Mouse (Mus musculus) midbrain, embryonic 15.5 days (tissue): ENCODE measurements around the gene Asic5. TPM values are rescaled to one million over a fixed set of nuclear protein-coding genes. Genes with fewer than 3 reads are reported as not detected.

Experiments used
- ATAC-seq: fragments of 200-750 bp; cut with Nextera tagmentation; replicated peaks from 2 replicates; pipeline ENCODE4 v1.8.0; 2017; ENCODE audit warnings: moderate TSS enrichment
- H3K27ac ChIP-seq: fragments of 300-500 bp; sonication (generic); 2 replicates; pipeline ENCODE4 v1.5.1; 2015; ENCODE audit warnings: mild to moderate bottlenecking, inconsistent platforms
- H3K27me3 ChIP-seq: fragments of 300-500 bp; sonication (generic); replicated peaks from 2 replicates; pipeline ENCODE4 v1.6.1; 2015; ENCODE audit warnings: inconsistent platforms
- H3K36me3 ChIP-seq: fragments of 300-500 bp; sonication (generic); replicated peaks from 2 replicates; pipeline ENCODE4 v1.6.1; 2015; ENCODE audit warnings: inconsistent platforms
- H3K4me1 ChIP-seq: fragments of 300-500 bp; sonication (generic); 2 replicates; pipeline ENCODE4 v1.6.1; 2015; ENCODE audit warnings: inconsistent platforms
- H3K4me2 ChIP-seq: fragments of 300-500 bp; sonication (generic); 2 replicates; pipeline ENCODE4 v1.6.1; 2015; ENCODE audit warnings: inconsistent platforms, mild to moderate bottlenecking, moderate library complexity
- H3K4me3 ChIP-seq: fragments of 300-500 bp; sonication (generic); 2 replicates; pipeline ENCODE4 v1.5.1; 2015; ENCODE audit warnings: mild to moderate bottlenecking, inconsistent platforms
- H3K9ac ChIP-seq: fragments of 300-500 bp; sonication (generic); 2 replicates; pipeline ENCODE4 v1.6.1; 2015; ENCODE audit warnings: mild to moderate bottlenecking, inconsistent platforms
- H3K9me3 ChIP-seq: fragments of 300-500 bp; sonication (generic); 2 replicates; pipeline ENCODE4 v1.6.1; 2016; ENCODE audit warnings: inconsistent platforms
- WGBS: fragments of 180-500 bp; shearing (Covaris S2); methylation state at CpG from one replicate; pipeline ENCODE4 v1.1.7; 2015; ENCODE audit warnings: mixed read lengths; 5-methylcytosine and 5-hydroxymethylcytosine counted together
- polyA plus RNA-seq: library from polyadenylated mRNA; unstranded; fragments of >200 nt; fragmentation: Nextera tagmentation; extraction: Ambion mirVana; gene quantifications from 2 replicates; pipeline ENCODE4 v1.2.1, GENCODE M21; 2015

Gene Asic5
- polyA plus RNA-seq, 1 experiment from 2014 or later, result not detected

GRCm38 (mm10) chr3:82023065-82023464 lies 41.0 kb downstream of the Asic5 start:
- ATAC-seq, result no peak
- no peaks in the 10 kb centered on the region for H3K27me3 ChIP-seq
- no peaks in the 10 kb centered on the region for H3K9me3 ChIP-seq
- H3K36me3 ChIP-seq, result no peaks in the 10 kb centered on the region
- no peak overlapping the region for H3K4me3 ChIP-seq
- H3K4me2 ChIP-seq, result no peak overlapping the region
- H3K4me1 ChIP-seq, result no peaks in the 10 kb centered on the region
- H3K27ac ChIP-seq, result no peak overlapping the region
- 80% methylated on average over 3 of the region's 3 CpGs for WGBS
- no peak overlapping the region for H3K9ac ChIP-seq

- no peak overlapping the region for H3K4me2 ChIP-seq
- no peak overlapping the region for H3K4me3 ChIP-seq
- no peaks in the 10 kb centered on the region for H3K27me3 ChIP-seq
- 81% methylated on average over 1 of the region's 1 CpGs for WGBS
- no peaks in the 10 kb centered on the region for H3K4me1 ChIP-seq
- no peak overlapping the region for H3K9ac ChIP-seq
- no peak for ATAC-seq
- H3K9me3 ChIP-seq, result no peaks in the 10 kb centered on the region
- no peak overlapping the region for H3K27ac ChIP-seq
- no peaks in the 10 kb centered on the region for H3K36me3 ChIP-seq
Observed at GRCm38 (mm10) chr3:82027286-82027685, 45.2 kb downstream of the Asic5 start.

DNA sequence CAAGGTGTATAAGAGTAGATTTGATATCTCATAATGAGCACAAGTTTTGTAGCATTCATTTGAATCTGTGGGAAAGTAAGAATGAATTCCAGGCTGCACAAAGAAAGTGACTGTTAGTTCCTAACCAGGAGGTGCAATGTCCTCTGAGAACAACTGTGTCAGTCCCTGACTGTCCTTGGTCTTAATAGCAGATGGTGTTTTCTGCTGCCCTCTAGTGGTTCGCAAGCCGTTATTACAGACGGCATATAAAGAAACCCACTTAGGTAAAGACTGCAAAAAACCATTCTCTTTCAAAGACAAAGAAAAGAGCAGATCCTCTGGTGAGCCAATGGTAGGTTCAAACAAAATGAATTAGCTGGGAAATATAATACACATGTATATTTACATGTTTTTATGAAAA lies 47.1 kb downstream of the Asic5 start:
- WGBS, result under 1% methylated on average over 3 of the region's 3 CpGs
- peak; percentile 91 for ATAC-seq

GRCm38 (mm10) chr3:82030008-82030748 lies 48.1 kb downstream of the Asic5 start:
- H3K27ac ChIP-seq, result no peak overlapping the region
- 90% methylated on average over 1 of the region's 1 CpGs for WGBS
- H3K27me3 ChIP-seq, result no peaks in the 10 kb centered on the region
- H3K9ac ChIP-seq, result no peak overlapping the region
- ATAC-seq, result no peak
- H3K9me3 ChIP-seq, result no peaks in the 10 kb centered on the region
- no peaks in the 10 kb centered on the region for H3K36me3 ChIP-seq
- no peak overlapping the region for H3K4me3 ChIP-seq
- H3K4me1 ChIP-seq, result no peaks in the 10 kb centered on the region
- no peak overlapping the region for H3K4me2 ChIP-seq

More for the DNA sequence above, 47.1 kb downstream of the Asic5 start:
- Histone ChIP-seq H3K4me3 (no peak overlapping the region), H3K4me2 (no peak overlapping the region), H3K27ac (no peak overlapping the region), H3K4me1 (no peaks in the 10 kb centered on the region), H3K27me3 (no peaks in the 10 kb centered on the region), H3K9ac (no peak overlapping the region), H3K9me3 (no peaks in the 10 kb centered on the region), H3K36me3 (no peaks in the 10 kb centered on the region)

GRCm38 (mm10) chr3:82036262-82037044 lies 54.4 kb downstream of the Asic5 start:
- WGBS, result 92% methylated on average over 2 of the region's 2 CpGs
- no peak for ATAC-seq
- no peaks in the 10 kb centered on the region for H3K27me3 ChIP-seq
- no peaks in the 10 kb centered on the region for H3K9me3 ChIP-seq
- no peak overlapping the region for H3K27ac ChIP-seq
- no peaks in the 10 kb centered on the region for H3K4me1 ChIP-seq
- no peak overlapping the region for H3K4me3 ChIP-seq
- no peaks in the 10 kb centered on the region for H3K36me3 ChIP-seq
- H3K4me2 ChIP-seq, result no peak overlapping the region
- no peak overlapping the region for H3K9ac ChIP-seq

DNA sequence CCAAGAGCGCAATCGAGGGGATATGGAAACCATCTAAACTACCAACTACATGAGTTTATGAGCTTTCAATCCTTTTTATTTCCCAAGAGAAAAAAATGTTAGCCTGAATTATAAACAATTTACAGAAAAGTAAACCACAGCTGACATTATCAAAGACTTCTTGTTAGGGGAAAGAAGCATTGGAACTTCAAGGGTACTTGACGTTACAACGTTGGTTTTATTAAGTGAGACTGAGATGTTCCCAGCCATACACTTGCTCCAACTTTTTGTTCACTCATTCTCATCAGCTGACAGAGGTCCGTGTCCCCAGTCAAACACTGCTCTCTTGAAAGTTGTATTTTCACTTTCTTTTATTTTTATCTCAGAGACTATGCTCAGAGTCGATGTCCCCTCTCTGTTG lies 61.6 kb downstream of the Asic5 start:
- Histone ChIP-seq H3K27me3 (no peaks in the 10 kb centered on the region), H3K4me1 (peaks cover 3% of the 10 kb centered on the region), H3K9me3 (no peaks in the 10 kb centered on the region), H3K36me3 (no peaks in the 10 kb centered on the region; the same call in 1 of the 2 replicates), H3K4me2 (no peak overlapping the region), H3K27ac (no peak overlapping the region), H3K4me3 (no peak overlapping the region), H3K9ac (no peak overlapping the region)
- 85% methylated on average over 6 of the region's 6 CpGs for WGBS
- ATAC-seq, result no peak

DNA sequence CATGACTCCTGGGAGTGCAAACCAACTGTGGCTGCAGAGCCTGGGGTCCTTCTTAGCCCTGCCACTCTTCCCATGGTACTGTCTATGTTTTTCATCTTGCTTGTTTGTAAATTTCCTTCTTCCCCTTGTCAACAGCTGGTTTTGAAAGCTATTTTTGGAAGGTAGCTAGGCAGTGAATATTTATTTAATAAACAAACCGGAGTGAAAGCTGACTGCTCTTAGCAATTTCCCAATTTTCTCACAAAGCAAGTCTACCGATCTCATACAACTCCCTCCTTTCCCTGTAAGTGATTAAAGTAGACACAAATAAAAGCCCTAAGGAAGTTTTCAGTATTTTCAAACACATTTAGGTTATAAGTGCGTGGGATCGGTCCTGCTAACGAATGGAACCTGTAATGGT lies 62.8 kb downstream of the Asic5 start:
- Histone ChIP-seq H3K4me2 (no peak overlapping the region), H3K4me3 (no peak overlapping the region)
- ATAC-seq, result no peak

DNA sequence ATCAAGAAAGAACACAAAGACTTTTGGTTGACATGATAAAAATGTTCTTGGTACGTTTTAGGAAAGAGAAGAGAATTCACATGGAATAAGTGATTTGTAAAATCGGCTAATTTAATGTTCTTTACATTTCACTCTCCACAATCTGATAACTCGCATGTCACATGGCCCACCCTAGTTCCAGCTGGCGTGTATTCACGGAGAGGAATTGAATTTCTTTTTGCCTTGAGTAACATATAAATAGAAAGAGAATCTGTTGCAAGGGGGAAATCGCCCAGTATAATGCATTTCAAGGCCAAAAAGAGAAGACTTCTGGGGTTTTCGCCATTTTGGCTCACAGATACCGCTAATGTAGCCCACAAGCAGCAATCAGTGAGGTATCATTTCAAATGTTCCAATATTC lies 64.0 kb downstream of the Asic5 start:
- no peaks in the 10 kb centered on the region for H3K27me3 ChIP-seq
- no peak overlapping the region for H3K9ac ChIP-seq
- H3K9me3 ChIP-seq, result no peaks in the 10 kb centered on the region
- no peaks in the 10 kb centered on the region; the same call in 1 of the 2 replicates for H3K36me3 ChIP-seq
- WGBS, result 90% methylated on average over 8 of the region's 8 CpGs
- H3K4me3 ChIP-seq, result no peak overlapping the region
- H3K4me1 ChIP-seq, result peaks cover 11% of the 10 kb centered on the region
- no peak overlapping the region for H3K4me2 ChIP-seq
- H3K27ac ChIP-seq, result no peak overlapping the region
- no peak for ATAC-seq

More for the DNA sequence above, 62.8 kb downstream of the Asic5 start:
- peaks cover 11% of the 10 kb centered on the region for H3K4me1 ChIP-seq
- no peaks in the 10 kb centered on the region for H3K9me3 ChIP-seq
- H3K9ac ChIP-seq, result no peak overlapping the region
- WGBS, result 93% methylated on average over 5 of the region's 5 CpGs
- no peaks in the 10 kb centered on the region; the same call in 1 of the 2 replicates for H3K36me3 ChIP-seq
- H3K27me3 ChIP-seq, result no peaks in the 10 kb centered on the region
- no peak overlapping the region for H3K27ac ChIP-seq

- Histone ChIP-seq H3K27ac (no peak overlapping the region), H3K9ac (no peak overlapping the region), H3K4me1 (peaks cover 12% of the 10 kb centered on the region), H3K27me3 (no peaks in the 10 kb centered on the region), H3K4me2 (no peak overlapping the region), H3K9me3 (no peaks in the 10 kb centered on the region), H3K4me3 (no peak overlapping the region), H3K36me3 (no peaks in the 10 kb centered on the region; the same call in 1 of the 2 replicates)
- WGBS, result 30% methylated on average over 8 of the region's 8 CpGs
- ATAC-seq, result peak; percentile 88
Observed at GRCm38 (mm10) chr3:82047100-82047753, 65.1 kb downstream of the Asic5 start.

DNA sequence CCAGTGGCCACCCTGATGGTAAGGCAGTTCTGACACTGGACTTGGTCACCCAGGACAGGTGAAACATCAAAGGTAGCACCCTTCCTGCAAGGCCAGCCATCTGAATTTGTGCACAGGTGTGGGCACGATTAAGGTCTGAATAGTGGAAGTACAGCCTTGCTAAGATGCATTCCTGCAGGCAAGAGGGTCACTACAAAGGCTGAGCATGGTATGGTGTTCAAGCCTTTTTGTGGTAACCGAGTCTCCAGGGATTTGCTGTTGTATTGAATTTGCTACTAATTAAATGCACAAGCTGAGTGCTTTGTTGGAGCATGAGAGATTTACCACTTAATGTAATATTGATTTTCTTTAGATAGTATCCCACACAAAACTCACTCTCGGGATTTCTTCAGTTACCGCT lies 66.0 kb downstream of the Asic5 start:
- no peaks in the 10 kb centered on the region for H3K27me3 ChIP-seq
- H3K27ac ChIP-seq, result no peak overlapping the region
- H3K36me3 ChIP-seq, result no peaks in the 10 kb centered on the region; the same call in 1 of the 2 replicates
- H3K9me3 ChIP-seq, result no peaks in the 10 kb centered on the region
- 0 out of 2 replicates have a peak, but pooled peaks have one; percentile 21 for ATAC-seq
- no peak overlapping the region for H3K4me2 ChIP-seq
- H3K4me1 ChIP-seq, result peaks cover 15% of the 10 kb centered on the region
- H3K4me3 ChIP-seq, result no peak overlapping the region
- H3K9ac ChIP-seq, result no peak overlapping the region
- WGBS, result 48% methylated on average over 4 of the region's 4 CpGs

GRCm38 (mm10) chr3:82048681-82049080 lies 66.6 kb downstream of the Asic5 start:
- WGBS, result 50% methylated on average over 7 of the region's 7 CpGs
- Histone ChIP-seq H3K4me3 (no peak overlapping the region), H3K36me3 (no peaks in the 10 kb centered on the region; the same call in 1 of the 2 replicates), H3K27me3 (no peaks in the 10 kb centered on the region), H3K4me1 (peaks cover 15% of the 10 kb centered on the region), H3K9ac (no peak overlapping the region), H3K4me2 (peak overlapping the region; percentile 16; the same call in 1 of the 2 replicates), H3K9me3 (no peaks in the 10 kb centered on the region), H3K27ac (0 out of 2 replicates have a peak overlapping the region, but pooled peaks have one; percentile 6)
- ATAC-seq, result no peak

- Histone ChIP-seq H3K9ac (no peak overlapping the region), H3K27ac (no peak overlapping the region), H3K36me3 (no peaks in the 10 kb centered on the region), H3K4me1 (peaks cover 15% of the 10 kb centered on the region), H3K4me3 (no peak overlapping the region), H3K4me2 (no peak overlapping the region), H3K27me3 (no peaks in the 10 kb centered on the region), H3K9me3 (no peaks in the 10 kb centered on the region)
- no peak for ATAC-seq
Observed at GRCm38 (mm10) chr3:82051468-82051867, 69.4 kb downstream of the Asic5 start.
